Mouse (Mus musculus) adrenal gland, postnatal 0 days (tissue): ENCODE measurements around the gene Acot5. TPM values are rescaled to one million over a fixed set of nuclear protein-coding genes. Genes with fewer than 3 reads are reported as not detected.

Experiments used
- polyA plus RNA-seq: library from polyadenylated mRNA; unstranded; fragments of >200 nt; fragmentation: Nextera tagmentation; extraction: Ambion mirVana; gene quantifications from 2 replicates; pipeline ENCODE4 v1.2.1, GENCODE M21; 2015

The Acot5 gene
- not detected in 2 replicates for polyA plus RNA-seq

GRCm38 (mm10) chr12:84068986-84069385 is at the start of gene Acot5:
Gene Acot5, plus strand, starts transcription at chr12:84069325.

GRCm38 (mm10) chr12:84038241-84038640 is 30.9 kb upstream of the Acot5 start, which contains the start of gene Acot4:
Gene Acot4, plus strand, starts transcription at chr12:84038379.

GRCm38 (mm10) chr12:84038691-84039111 is 30.4 kb upstream of the Acot5 start, which contains the start of gene Gm49366:
Gene Gm49366, plus strand, starts transcription at chr12:84038935.

GRCm38 (mm10) chr12:84051937-84052474 is 17.1 kb upstream of the Acot5 start, which contains the start of gene Acot3:
Gene Acot3, plus strand, starts transcription at chr12:84052144.

GRCm38 (mm10) chr12:84100604-84101492 is 31.7 kb downstream of the Acot5 start, which contains the start of gene Acot6:
Gene Acot6, plus strand, starts transcription at chr12:84100654.

GRCm38 (mm10) chr12:84114153-84114994 is 45.2 kb downstream of the Acot5 start, which contains the start of gene Dnal1:
Gene Dnal1, plus strand, starts transcription at chr12:84114366.

Other genes starting within 250 kb of the Acot5 start
- 16.5 and 21.9 TPM in 2 replicates for gene Numb, start 147.4 kb upstream of the Acot5 start, polyA plus RNA-seq
- gene Riox1, start 118.7 kb upstream of the Acot5 start, polyA plus RNA-seq = 8.9 and 13.2 TPM in 2 replicates
- gene Heatr4, start 84.5 kb upstream of the Acot5 start, polyA plus RNA-seq = 0.04 TPM in 1 of 2 replicates, not detected in the other
- 24.9 and 29.5 TPM in 2 replicates for gene Acot2, start 81.5 kb upstream of the Acot5 start, polyA plus RNA-seq
- 17.7 and 24.3 TPM in 2 replicates for gene Acot1, start 59.8 kb upstream of the Acot5 start, polyA plus RNA-seq
- 0.98 and 2.6 TPM in 2 replicates for gene Acot4, start 30.9 kb upstream of the Acot5 start, polyA plus RNA-seq
- not detected in 2 replicates for gene Gm49366, start 30.4 kb upstream of the Acot5 start, polyA plus RNA-seq
- gene Acot3, start 17.2 kb upstream of the Acot5 start, polyA plus RNA-seq = 0.95 and 2.7 TPM in 2 replicates
- gene Acot6, start 31.3 kb downstream of the Acot5 start, polyA plus RNA-seq = 1.8 and 2.7 TPM in 2 replicates
- gene Dnal1, start 45.0 kb downstream of the Acot5 start, polyA plus RNA-seq = 2.6 and 3.9 TPM in 2 replicates
- gene Pnma1, start 79.2 kb downstream of the Acot5 start, polyA plus RNA-seq = 0.86 and 0.93 TPM in 2 replicates
- gene Elmsan1, start 149.6 kb downstream of the Acot5 start, polyA plus RNA-seq = 6.8 and 9.4 TPM in 2 replicates
- gene Ptgr2, start 215.9 kb downstream of the Acot5 start, polyA plus RNA-seq = 27.2 and 44.7 TPM in 2 replicates
- 36.3 and 43.1 TPM in 2 replicates for gene Zfp410, start 247.5 kb downstream of the Acot5 start, polyA plus RNA-seq